Mouse (Mus musculus) small intestine, adult 2 months (tissue): ENCODE measurements around the gene Hist1h4c. TPM values are rescaled to one million over a fixed set of nuclear protein-coding genes. Genes with fewer than 3 reads are reported as not detected.
A peak's percentile ranks its signal among the peaks of the same experiment; 100 is the strongest.

Source experiments
- H3K27ac ChIP-seq: fragments of 200-500 bp; 2 replicates; pipeline ENCODE4 v1.5.1; 2012; ENCODE audit warnings: low read depth, low read length, control low read depth, inconsistent platforms; ENCODE audit not compliant: insufficient read depth
- H3K27me3 ChIP-seq: fragments of 200-500 bp; 2 replicates; pipeline ENCODE4 v1.6.1; 2012; ENCODE audit warnings: mild to moderate bottlenecking, moderate library complexity, low read length, inconsistent platforms; ENCODE audit not compliant: control insufficient read depth, insufficient read depth
- H3K36me3 ChIP-seq: fragments of 200-500 bp; 2 replicates; pipeline ENCODE4 v1.6.1; 2012; ENCODE audit warnings: mild to moderate bottlenecking, low read length, control low read depth, inconsistent platforms; ENCODE audit not compliant: control insufficient read depth, insufficient read depth
- H3K4me1 ChIP-seq: fragments of 200-500 bp; 2 replicates; pipeline ENCODE4 v1.6.1; 2012; ENCODE audit warnings: low read length, inconsistent platforms, mixed read lengths; ENCODE audit not compliant: control insufficient read depth, insufficient read depth, insufficient read length
- H3K4me3 ChIP-seq: fragments of 200-500 bp; 2 replicates; pipeline ENCODE4 v1.5.1; 2012; ENCODE audit warnings: low read depth, mild to moderate bottlenecking, control low read depth, inconsistent platforms, low read length, moderate library complexity
- CTCF ChIP-seq: fragments of 200-500 bp; IDR thresholded peaks from 2 replicates; pipeline ENCODE4 v1.5.1; 2012; ENCODE audit warnings: low read depth, mild to moderate bottlenecking, control low read depth, inconsistent platforms, low read length, moderate library complexity, mixed read lengths; ENCODE audit not compliant: insufficient replicate concordance, insufficient read length; ENCODE audit errors: extremely low read depth
- POLR2A ChIP-seq: fragments of 200-500 bp; IDR thresholded peaks from 2 replicates; pipeline ENCODE4 v1.6.1; 2012; ENCODE audit warnings: low read depth, mild to moderate bottlenecking, control low read depth, inconsistent platforms, low read length, moderate library complexity
- WGBS: fragments of 180-500 bp; shearing (Covaris S2); methylation state at CpG from one replicate; pipeline ENCODE4 v1.1.7; 2018; 5-methylcytosine and 5-hydroxymethylcytosine counted together
- polyA plus RNA-seq: library from polyadenylated mRNA; depleted of rRNA; stranded (reverse); fragments of >200 nt; gene quantifications from 2 replicates; pipeline ENCODE4 v1.2.3, GENCODE M21; 2012

Gene Hist1h4c
- polyA plus RNA-seq, 1 experiment, result 17.8 TPM

- peak overlapping the region; percentile 81 for H3K4me3 ChIP-seq
Observed at GRCm38 (mm10) chr13:23739069-23739921, 41.0 kb upstream of the Hist1h4c start.

DNA sequence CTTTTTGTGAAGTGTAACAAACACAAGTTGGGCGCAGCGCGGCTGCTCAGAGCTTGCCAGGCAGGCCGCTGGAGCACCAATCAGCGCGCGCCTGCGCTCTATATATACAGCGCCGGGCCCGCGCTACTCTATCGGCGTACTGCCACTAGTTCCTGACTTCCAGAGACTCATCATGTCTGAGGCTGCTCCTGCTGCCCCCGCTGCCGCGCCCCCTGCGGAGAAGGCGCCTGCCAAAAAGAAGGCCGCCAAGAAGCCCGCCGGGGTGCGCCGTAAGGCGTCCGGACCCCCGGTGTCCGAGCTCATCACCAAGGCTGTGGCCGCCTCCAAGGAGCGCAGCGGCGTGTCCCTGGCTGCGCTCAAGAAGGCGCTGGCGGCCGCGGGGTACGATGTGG is 40.4 kb upstream of the Hist1h4c start, which contains the start of gene Hist1h1c:
Hist1h1c (plus strand) TSS at position 132 of the 392 bp plus-strand sequence.
- Histone ChIP-seq H3K4me3 (peak within 1 kb of the TSS; percentile 81), H3K27me3 (no peaks in the 10 kb centered on the region), H3K36me3 (no peaks in the 10 kb centered on the region), H3K4me1 (no peaks in the 10 kb centered on the region), H3K27ac (peak within 1 kb of the TSS; percentile 99)
- whole genome bisulfite sequencing, result under 1% methylated on average over 38 of the region's 38 CpGs
- TF ChIP-seq CTCF (no peak), POLR2A (peak; percentile 99)

More at GRCm38 (mm10) chr13:23739069-23739921, 41.0 kb upstream of the Hist1h4c start:
- 1% methylated on average over 39 of the region's 39 CpGs for WGBS
- H3K36me3 ChIP-seq, result no peaks in the 10 kb centered on the region
- peak overlapping the region; percentile 99 for H3K27ac ChIP-seq
- TF ChIP-seq POLR2A (peak; percentile 82; the same call in 1 of the 2 replicates), CTCF (no peak)
- H3K27me3 ChIP-seq, result no peaks in the 10 kb centered on the region
- H3K4me1 ChIP-seq, result no peaks in the 10 kb centered on the region

GRCm38 (mm10) chr13:23738041-23738440 is 39.8 kb upstream of the Hist1h4c start:
- 25% methylated on average over 4 of the region's 4 CpGs for WGBS

DNA sequence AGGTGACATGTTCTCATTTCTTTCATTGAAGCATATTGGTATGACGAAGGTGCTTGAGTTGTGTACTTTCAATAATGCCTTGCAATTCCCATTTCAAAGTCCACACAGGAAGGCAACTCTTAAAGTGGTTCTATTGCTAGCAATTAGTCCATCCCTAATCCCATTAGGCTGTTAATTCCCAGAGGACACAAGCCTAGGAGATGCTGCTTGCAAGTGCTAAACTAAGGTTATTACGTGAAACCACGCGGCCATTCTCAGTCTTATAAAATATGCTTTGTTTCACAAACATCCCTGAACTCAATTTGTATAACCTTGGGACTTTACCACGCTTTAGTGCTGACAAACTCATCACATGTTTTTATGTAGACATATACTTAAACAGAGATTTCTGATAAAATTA is 38.8 kb upstream of the Hist1h4c start:
- no peaks in the 10 kb centered on the region for H3K36me3 ChIP-seq
- WGBS, result 88% methylated on average over 5 of the region's 5 CpGs
- no peak overlapping the region for H3K4me3 ChIP-seq
- H3K4me1 ChIP-seq, result no peaks in the 10 kb centered on the region
- TF ChIP-seq CTCF (no peak), POLR2A (no peak)
- H3K27me3 ChIP-seq, result no peaks in the 10 kb centered on the region
- no peak overlapping the region for H3K27ac ChIP-seq

More at GRCm38 (mm10) chr13:23738041-23738440, 39.8 kb upstream of the Hist1h4c start:
- TF ChIP-seq CTCF, result no peak
- no peak for TF ChIP-seq POLR2A
- H3K27me3 ChIP-seq, result no peaks in the 10 kb centered on the region
- no peaks in the 10 kb centered on the region for H3K36me3 ChIP-seq
- H3K4me3 ChIP-seq, result no peak overlapping the region
- H3K27ac ChIP-seq, result peak overlapping the region; percentile 79
- H3K4me1 ChIP-seq, result no peaks in the 10 kb centered on the region

- 24% methylated on average over 8 of the region's 8 CpGs for WGBS
- Histone ChIP-seq H3K27ac (no peak overlapping the region), H3K36me3 (no peaks in the 10 kb centered on the region), H3K4me1 (peaks cover 4% of the 10 kb centered on the region; the same call in 1 of the 2 replicates), H3K27me3 (no peaks in the 10 kb centered on the region), H3K4me3 (no peak overlapping the region)
- TF ChIP-seq CTCF (no peak), POLR2A (no peak)
Observed at GRCm38 (mm10) chr13:23732156-23732804, 34.0 kb upstream of the Hist1h4c start.

GRCm38 (mm10) chr13:23730479-23730878 is 32.2 kb upstream of the Hist1h4c start:
- WGBS, result 18% methylated on average over 8 of the region's 8 CpGs
- no peak overlapping the region for H3K27ac ChIP-seq
- no peaks in the 10 kb centered on the region for H3K36me3 ChIP-seq
- TF ChIP-seq CTCF, result no peak
- no peak for TF ChIP-seq POLR2A
- peaks cover 4% of the 10 kb centered on the region; the same call in 1 of the 2 replicates for H3K4me1 ChIP-seq
- H3K4me3 ChIP-seq, result 0 out of 2 replicates have a peak overlapping the region, but pooled peaks have one; percentile 7
- no peaks in the 10 kb centered on the region for H3K27me3 ChIP-seq

DNA sequence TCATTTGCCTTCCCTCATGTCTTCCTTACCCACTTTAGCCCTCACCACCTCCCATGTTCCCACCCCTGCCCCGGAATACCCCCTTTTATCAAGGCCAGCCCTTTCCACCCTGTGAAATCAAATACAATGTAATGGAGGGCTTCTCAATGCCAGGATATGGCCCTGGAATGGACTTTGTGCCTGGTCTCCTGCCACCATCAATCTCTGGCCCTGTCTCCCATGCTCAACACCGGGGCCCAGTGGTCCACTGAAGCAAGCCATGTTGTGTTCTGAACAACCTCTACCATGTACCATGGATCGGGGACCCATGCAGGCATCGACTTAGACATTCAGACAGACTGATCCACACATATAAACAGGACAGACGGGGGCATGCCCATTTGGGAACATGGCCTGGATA is 31.5 kb upstream of the Hist1h4c start:
- Histone ChIP-seq H3K27me3 (no peaks in the 10 kb centered on the region), H3K36me3 (no peaks in the 10 kb centered on the region), H3K27ac (no peak overlapping the region), H3K4me3 (no peak overlapping the region), H3K4me1 (peaks cover 4% of the 10 kb centered on the region; the same call in 1 of the 2 replicates)
- TF ChIP-seq CTCF (no peak), POLR2A (no peak)
- 88% methylated on average over 5 of the region's 5 CpGs for WGBS
